Mouse (Mus musculus): ENCODE measurements around the gene Gm10563. TPM values are rescaled to one million over a fixed set of nuclear protein-coding genes. Genes with fewer than 3 reads are reported as not detected.
A peak's percentile ranks its signal among the peaks of the same experiment; 100 is the strongest.

Gene Gm10563
- polyA plus RNA-seq, 1 experiment from 2014 or later: not detected

DNA sequence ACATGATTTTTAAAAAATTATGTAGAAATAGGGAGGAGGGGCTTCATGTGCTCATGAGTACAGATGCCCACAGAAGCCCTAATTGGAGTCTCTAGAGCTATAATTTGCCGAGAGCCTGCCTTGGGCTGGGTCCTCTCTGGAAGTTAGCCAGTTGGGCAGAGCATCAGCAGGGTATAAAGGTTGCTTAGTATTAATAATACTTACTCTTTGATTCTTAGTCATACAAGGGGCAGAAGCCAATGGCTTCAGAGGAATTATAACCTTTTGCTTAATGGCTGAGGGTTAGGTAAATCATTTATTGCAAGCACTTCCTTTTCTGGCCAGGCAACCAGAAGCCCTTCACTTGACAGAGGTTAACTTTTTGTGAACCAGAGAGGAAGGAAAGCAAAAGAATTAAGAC lies 1.7 kb downstream of the Gm10563 start:
- Histone ChIP-seq H3K9me3 (ENCODE audit: control insufficient read depth, low read length) (no peaks in the 10 kb centered on the region), H3K27ac (ENCODE audit: low read depth, low read length) (no peak overlapping the region), H3K9ac (ENCODE audit: low read length) (no peak overlapping the region), H3K4me2 (no peak overlapping the region), H3K4me1 (ENCODE audit: control insufficient read depth, insufficient read depth, low read length) (no peaks in the 10 kb centered on the region), H3K4me3 (ENCODE audit: low read depth, low read length) (no peak overlapping the region), H3K27me3 (ENCODE audit: control insufficient read depth, insufficient read depth, low read length) (no peaks in the 10 kb centered on the region), H3K36me3 (ENCODE audit: control insufficient read depth, insufficient read depth, low read length) (peaks cover 27% of the 10 kb centered on the region)
- DNase-seq (ENCODE audit: low spot score, missing footprints) (no peak), ATAC-seq (ENCODE audit: low FRiP score) (no peak)
- 92% methylated on average over 1 of the region's 1 CpGs for WGBS

DNA sequence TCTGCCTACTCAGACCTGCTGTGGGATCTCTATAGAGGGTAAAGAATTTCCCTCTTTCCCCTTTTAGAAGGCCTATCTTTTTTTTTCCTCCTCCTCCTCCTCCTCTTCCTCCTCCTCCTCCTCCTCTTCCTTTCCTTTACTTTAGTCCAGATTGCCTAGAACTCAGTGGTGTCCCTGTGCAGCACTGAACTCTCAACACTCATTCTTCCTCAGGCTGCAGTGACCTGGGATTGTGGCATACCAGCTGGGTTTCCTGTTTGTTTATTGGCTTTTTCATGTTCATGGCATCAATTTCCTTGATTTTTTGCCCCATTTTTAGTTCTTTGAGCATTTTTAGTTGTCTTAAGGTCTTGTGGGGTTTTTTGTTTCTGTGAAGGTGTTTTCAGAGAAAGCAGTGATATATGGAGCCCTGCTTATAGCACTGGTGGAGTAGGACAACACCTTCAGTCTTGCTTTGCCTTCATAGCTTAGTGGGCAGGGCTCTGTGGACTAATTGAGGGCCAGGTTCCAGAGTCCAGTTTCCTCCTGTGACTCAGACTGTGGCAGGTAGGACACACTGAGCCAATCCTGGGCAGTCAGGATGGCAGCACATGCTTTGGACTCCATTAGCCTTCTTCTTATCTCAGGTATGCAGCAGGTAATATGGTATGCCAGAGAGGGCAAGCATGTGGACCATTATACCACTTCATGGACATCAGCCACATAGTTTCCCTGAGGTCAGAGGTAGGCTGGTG lies 9.3 kb downstream of the Gm10563 start:
- ATAC-seq (ENCODE audit: low FRiP score) (no peak), DNase-seq (ENCODE audit: low spot score, missing footprints) (peak; percentile 12)
- Histone ChIP-seq H3K9ac (ENCODE audit: low read length) (no peak overlapping the region), H3K9me3 (ENCODE audit: control insufficient read depth, low read length) (no peaks in the 10 kb centered on the region), H3K36me3 (ENCODE audit: control insufficient read depth, insufficient read depth, low read length) (peaks cover 30% of the 10 kb centered on the region), H3K27me3 (ENCODE audit: control insufficient read depth, insufficient read depth, low read length) (no peaks in the 10 kb centered on the region), H3K4me2 (no peak overlapping the region), H3K4me3 (ENCODE audit: low read depth, low read length) (no peak overlapping the region), H3K4me1 (ENCODE audit: control insufficient read depth, insufficient read depth, low read length) (no peaks in the 10 kb centered on the region), H3K27ac (ENCODE audit: low read depth, low read length) (no peak overlapping the region)

DNA sequence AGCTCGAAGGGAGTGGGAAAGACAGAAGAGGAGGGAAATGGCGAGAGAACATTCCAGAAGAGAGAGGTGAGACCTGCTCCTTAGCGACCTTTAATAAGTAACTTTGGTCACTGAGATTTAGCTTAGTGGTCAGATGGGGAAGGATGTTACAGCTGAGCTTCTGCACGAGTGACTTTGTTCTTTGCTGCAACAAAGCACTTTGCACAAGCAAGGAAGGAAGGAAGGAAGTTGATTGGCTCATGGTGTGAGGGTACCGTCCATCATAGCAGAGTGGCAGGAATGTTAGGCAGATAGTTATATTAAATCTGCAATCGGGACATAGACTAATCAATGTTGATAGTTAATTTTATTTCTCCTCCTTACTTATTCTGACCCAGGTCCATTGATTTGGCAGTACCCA lies 14.9 kb downstream of the Gm10563 start:
- peaks cover 4% of the 10 kb centered on the region for H3K4me1 ChIP-seq (ENCODE audit: control insufficient read depth, insufficient read depth, low read length)
- H3K9ac ChIP-seq (ENCODE audit: low read length): no peak overlapping the region
- 90% methylated on average over 6 of the region's 6 CpGs for WGBS
- H3K27me3 ChIP-seq (ENCODE audit: control insufficient read depth, insufficient read depth, low read length): no peaks in the 10 kb centered on the region
- no peak overlapping the region for H3K4me2 ChIP-seq
- peaks cover 23% of the 10 kb centered on the region for H3K36me3 ChIP-seq (ENCODE audit: control insufficient read depth, insufficient read depth, low read length)
- H3K9me3 ChIP-seq (ENCODE audit: control insufficient read depth, low read length): no peaks in the 10 kb centered on the region
- H3K4me3 ChIP-seq (ENCODE audit: low read depth, low read length): no peak overlapping the region
- H3K27ac ChIP-seq (ENCODE audit: low read depth, low read length): no peak overlapping the region
- ATAC-seq (ENCODE audit: low FRiP score): no peak
- DNase-seq (ENCODE audit: low spot score, missing footprints): peak; percentile 74

DNA sequence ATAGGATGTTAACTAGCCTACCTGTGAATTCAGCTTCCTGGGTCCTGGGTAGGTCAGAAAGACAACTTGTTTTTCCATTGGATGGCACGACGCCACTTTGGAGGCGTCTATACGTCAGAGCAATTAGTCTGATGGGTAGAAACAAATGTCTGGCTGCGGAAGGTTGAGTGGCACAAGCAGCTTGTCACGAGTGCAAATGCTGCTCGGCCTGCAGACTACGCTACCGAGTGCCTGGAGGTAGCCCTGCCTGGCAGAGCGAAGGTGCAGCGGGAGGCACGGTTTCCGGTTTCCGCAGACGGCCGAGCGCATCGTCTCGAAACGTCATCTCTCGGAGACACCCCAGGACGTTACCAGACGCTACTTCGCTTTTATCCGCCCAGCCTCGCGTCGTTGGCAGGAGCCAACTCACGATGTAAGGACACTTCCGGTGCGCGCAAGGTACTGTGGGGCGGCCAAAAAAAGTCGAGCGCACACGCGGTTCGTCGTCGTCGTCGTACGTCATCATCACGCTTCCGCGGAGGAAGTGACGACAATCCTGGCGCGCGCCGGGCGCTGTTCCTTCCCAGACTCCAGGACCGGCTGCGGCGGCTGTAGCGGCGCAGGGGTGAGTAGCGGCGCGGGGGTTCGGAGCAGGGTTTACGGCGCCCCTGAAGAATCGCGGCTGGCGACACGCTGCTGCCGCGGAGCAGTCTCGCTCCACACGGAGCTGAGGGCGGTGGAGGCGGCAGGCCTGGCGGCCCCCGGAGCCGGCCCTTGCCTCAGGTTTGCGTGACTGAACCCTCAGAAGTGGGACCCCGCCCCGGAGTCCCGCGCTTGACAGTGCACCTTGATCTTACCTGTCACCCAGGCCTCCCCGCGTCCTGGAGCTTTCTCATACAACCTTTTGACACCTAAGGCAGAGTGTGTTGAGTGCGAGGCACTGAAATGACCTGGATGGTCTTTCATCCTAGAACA lies 20.6 kb downstream of the Gm10563 start, which contains the start of gene Cdk11b:
Gene Cdk11b, plus strand, starts transcription at position 517 of the 954 bp plus-strand sequence.
- Histone ChIP-seq H3K9me3 (ENCODE audit: control insufficient read depth, low read length) (no peaks in the 10 kb centered on the region), H3K9ac (ENCODE audit: low read length) (peak within 1 kb of the TSS; percentile 83), H3K4me2 (peak within 1 kb of the TSS; percentile 85), H3K4me1 (ENCODE audit: control insufficient read depth, insufficient read depth, low read length) (peaks cover 11% of the 10 kb centered on the region), H3K4me3 (ENCODE audit: low read depth, low read length) (peak within 1 kb of the TSS; percentile 94), H3K27ac (ENCODE audit: low read depth, low read length) (peak within 1 kb of the TSS; percentile 69), H3K36me3 (ENCODE audit: control insufficient read depth, insufficient read depth, low read length) (peaks cover 7% of the 10 kb centered on the region; the same call in 1 of the 2 replicates), H3K27me3 (ENCODE audit: control insufficient read depth, insufficient read depth, low read length) (no peaks in the 10 kb centered on the region)
- peak; percentile 100 for ATAC-seq (ENCODE audit: low FRiP score)
- DNase-seq (ENCODE audit: low spot score, missing footprints): peak; percentile 100
- under 1% methylated on average over 84 of the region's 84 CpGs for WGBS

DNA sequence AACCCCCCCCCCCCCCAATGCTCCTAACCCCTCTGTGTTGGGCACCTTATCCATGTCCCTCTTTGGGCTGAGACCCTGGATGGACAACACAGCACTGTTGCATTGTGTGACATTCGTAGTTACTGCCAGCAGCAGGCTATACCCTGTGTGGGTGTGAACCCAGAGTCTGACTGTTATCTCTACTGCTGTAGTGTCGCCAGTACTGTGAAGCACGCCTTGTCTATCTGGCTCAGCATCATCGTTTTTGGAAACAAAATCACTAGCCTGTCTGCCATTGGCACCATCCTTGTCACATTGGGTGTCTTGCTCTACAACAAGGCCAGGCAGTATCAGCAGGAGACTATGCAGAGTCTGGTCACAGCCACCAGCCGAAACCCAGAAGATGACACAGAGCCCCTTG lies 26.9 kb downstream of the Gm10563 start:
- Histone ChIP-seq H3K27ac (ENCODE audit: low read depth, low read length) (no peak overlapping the region), H3K9me3 (ENCODE audit: control insufficient read depth, low read length) (no peaks in the 10 kb centered on the region), H3K9ac (ENCODE audit: low read length) (no peak overlapping the region), H3K4me3 (ENCODE audit: low read depth, low read length) (no peak overlapping the region), H3K27me3 (ENCODE audit: control insufficient read depth, insufficient read depth, low read length) (no peaks in the 10 kb centered on the region), H3K4me2 (no peak overlapping the region), H3K36me3 (ENCODE audit: control insufficient read depth, insufficient read depth, low read length) (peaks cover 26% of the 10 kb centered on the region), H3K4me1 (ENCODE audit: control insufficient read depth, insufficient read depth, low read length) (no peaks in the 10 kb centered on the region; the same call in 1 of the 2 replicates)
- DNase-seq (ENCODE audit: low spot score, missing footprints) (no peak), ATAC-seq (ENCODE audit: low FRiP score) (no peak)
- WGBS: 89% methylated on average over 5 of the region's 5 CpGs

DNA sequence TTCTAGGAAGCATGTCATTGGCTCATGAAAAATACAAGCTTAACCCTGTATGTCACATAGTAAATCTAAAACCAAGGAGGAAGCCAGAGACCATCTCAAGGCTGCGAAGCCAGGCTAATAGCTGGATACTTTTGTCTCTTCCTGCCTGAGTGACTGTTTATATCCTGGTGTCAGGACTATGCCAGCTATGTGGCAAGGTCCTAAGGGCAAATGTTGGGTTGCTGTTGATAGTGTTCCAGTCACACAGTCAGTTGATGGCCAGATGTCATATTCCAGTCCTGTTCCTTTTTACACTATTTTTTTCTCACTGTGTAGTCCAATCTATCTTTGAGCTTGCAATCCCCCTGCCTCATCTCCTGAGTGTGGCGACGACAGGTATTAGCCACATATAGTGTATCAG lies 31.9 kb downstream of the Gm10563 start:
- H3K4me3 ChIP-seq (ENCODE audit: low read depth, low read length): no peak overlapping the region
- no peak overlapping the region for H3K4me2 ChIP-seq
- no peak overlapping the region for H3K9ac ChIP-seq (ENCODE audit: low read length)
- WGBS: 90% methylated on average over 3 of the region's 3 CpGs
- peaks cover 21% of the 10 kb centered on the region for H3K36me3 ChIP-seq (ENCODE audit: control insufficient read depth, insufficient read depth, low read length)
- ATAC-seq (ENCODE audit: low FRiP score): no peak
- H3K9me3 ChIP-seq (ENCODE audit: control insufficient read depth, low read length): no peaks in the 10 kb centered on the region
- no peaks in the 10 kb centered on the region for H3K27me3 ChIP-seq (ENCODE audit: control insufficient read depth, insufficient read depth, low read length)
- no peak overlapping the region for H3K27ac ChIP-seq (ENCODE audit: low read depth, low read length)
- H3K4me1 ChIP-seq (ENCODE audit: control insufficient read depth, insufficient read depth, low read length): no peaks in the 10 kb centered on the region
- DNase-seq (ENCODE audit: low spot score, missing footprints): peak; percentile 57

DNA sequence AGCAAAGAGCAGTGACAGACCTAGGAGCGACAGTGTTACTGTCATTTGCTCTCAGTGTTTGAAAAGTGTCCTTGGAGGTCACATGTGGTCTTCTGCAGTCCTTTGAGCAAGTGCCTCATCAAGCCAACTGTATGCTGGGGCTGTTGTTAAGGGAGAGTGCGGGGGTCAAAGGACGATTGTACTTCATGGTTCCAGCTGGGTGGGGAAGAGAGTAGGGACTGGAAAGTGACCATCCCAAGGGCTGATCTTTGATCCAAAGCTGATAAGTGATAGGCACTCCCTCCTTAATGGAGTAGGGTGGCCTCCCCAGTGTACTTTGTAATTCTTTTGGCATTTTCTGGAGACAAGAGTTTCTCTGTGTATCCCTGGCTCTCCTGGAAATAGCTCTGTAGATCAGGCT lies 33.3 kb downstream of the Gm10563 start:
- H3K27ac ChIP-seq (ENCODE audit: low read depth, low read length): no peak overlapping the region
- H3K27me3 ChIP-seq (ENCODE audit: control insufficient read depth, insufficient read depth, low read length): no peaks in the 10 kb centered on the region
- H3K9ac ChIP-seq (ENCODE audit: low read length): no peak overlapping the region
- H3K36me3 ChIP-seq (ENCODE audit: control insufficient read depth, insufficient read depth, low read length): peaks cover 17% of the 10 kb centered on the region
- no peaks in the 10 kb centered on the region for H3K4me1 ChIP-seq (ENCODE audit: control insufficient read depth, insufficient read depth, low read length)
- H3K9me3 ChIP-seq (ENCODE audit: control insufficient read depth, low read length): no peaks in the 10 kb centered on the region
- H3K4me3 ChIP-seq (ENCODE audit: low read depth, low read length): no peak overlapping the region
- no peak overlapping the region for H3K4me2 ChIP-seq
- WGBS: 94% methylated on average over 3 of the region's 3 CpGs
- DNase-seq (ENCODE audit: low spot score, missing footprints) (peak; percentile 69), ATAC-seq (ENCODE audit: low FRiP score) (no peak)

DNA sequence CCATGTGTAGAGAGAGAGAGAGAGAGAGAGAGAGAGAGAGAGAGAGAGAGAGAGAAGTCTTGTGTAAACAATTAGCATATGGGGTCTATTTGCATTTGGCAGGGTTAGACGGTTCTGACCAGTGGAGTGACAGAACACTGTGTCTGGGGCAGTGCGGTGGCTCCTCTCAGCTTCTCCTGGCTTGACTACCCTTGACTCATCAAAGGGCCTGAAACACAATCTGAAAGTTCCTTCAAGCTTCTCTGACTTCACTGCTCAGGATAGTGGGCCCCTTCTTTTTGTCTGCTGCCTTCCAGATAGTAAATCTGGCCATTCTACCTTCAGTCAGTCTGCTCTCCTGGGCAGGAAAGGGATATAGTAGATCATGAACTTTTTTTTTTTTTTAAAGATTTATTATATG lies 38.4 kb downstream of the Gm10563 start:
- Histone ChIP-seq H3K27me3 (ENCODE audit: control insufficient read depth, insufficient read depth, low read length) (no peaks in the 10 kb centered on the region), H3K4me1 (ENCODE audit: control insufficient read depth, insufficient read depth, low read length) (peaks cover 6% of the 10 kb centered on the region), H3K9ac (ENCODE audit: low read length) (no peak overlapping the region), H3K36me3 (ENCODE audit: control insufficient read depth, insufficient read depth, low read length) (0 out of 2 replicates have a peak, but pooled peaks cover 4% of the 10 kb centered on the region), H3K4me2 (no peak overlapping the region), H3K4me3 (ENCODE audit: low read depth, low read length) (no peak overlapping the region), H3K9me3 (ENCODE audit: control insufficient read depth, low read length) (no peaks in the 10 kb centered on the region), H3K27ac (ENCODE audit: low read depth, low read length) (no peak overlapping the region)
- ATAC-seq (ENCODE audit: low FRiP score) (no peak), DNase-seq (ENCODE audit: low spot score, missing footprints) (no peak)
- WGBS: 82% methylated on average over 2 of the region's 2 CpGs

DNA sequence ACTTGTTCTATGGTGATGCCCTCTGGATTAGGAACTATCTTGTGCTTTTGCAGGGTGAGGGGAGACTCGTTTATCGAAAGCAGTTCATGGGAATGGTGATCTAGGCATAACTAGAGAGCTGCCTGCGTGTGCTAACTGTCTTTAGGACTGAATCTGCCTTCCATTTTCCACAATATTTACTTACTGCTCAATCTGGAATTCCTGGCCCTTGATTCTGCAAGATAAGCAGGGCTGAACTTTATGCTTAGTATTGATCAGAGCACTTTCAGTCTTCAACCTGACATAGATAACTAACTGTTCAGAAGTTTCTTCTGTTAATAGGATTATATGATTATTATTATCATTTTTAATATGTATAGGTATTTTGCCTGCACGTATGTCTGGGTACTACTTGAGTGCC lies 40.1 kb downstream of the Gm10563 start:
- no peaks in the 10 kb centered on the region for H3K9me3 ChIP-seq (ENCODE audit: control insufficient read depth, low read length)
- ATAC-seq (ENCODE audit: low FRiP score) (no peak), DNase-seq (ENCODE audit: low spot score, missing footprints) (no peak)
- no peak overlapping the region for H3K4me2 ChIP-seq
- no peak overlapping the region for H3K27ac ChIP-seq (ENCODE audit: low read depth, low read length)
- H3K4me1 ChIP-seq (ENCODE audit: control insufficient read depth, insufficient read depth, low read length): peaks cover 9% of the 10 kb centered on the region
- H3K4me3 ChIP-seq (ENCODE audit: low read depth, low read length): no peak overlapping the region
- H3K36me3 ChIP-seq (ENCODE audit: control insufficient read depth, insufficient read depth, low read length): 0 out of 2 replicates have a peak, but pooled peaks cover 1% of the 10 kb centered on the region
- 94% methylated on average over 4 of the region's 4 CpGs for WGBS
- no peak overlapping the region for H3K9ac ChIP-seq (ENCODE audit: low read length)
- H3K27me3 ChIP-seq (ENCODE audit: control insufficient read depth, insufficient read depth, low read length): no peaks in the 10 kb centered on the region

Data from midbrain, embryonic 11.5 days (tissue).